Mouse (Mus musculus) spleen, adult 2 months (tissue): ENCODE measurements around the gene Esd.

Source experiments
- CTCF ChIP-seq: fragments of 200-500 bp; IDR thresholded peaks from 2 replicates; pipeline ENCODE4 v1.5.1; 2011; ENCODE audit warnings: mild to moderate bottlenecking, inconsistent platforms; ENCODE audit not compliant: insufficient read depth, insufficient read length, insufficient replicate concordance; ENCODE audit errors: extremely low read depth
- POLR2A ChIP-seq: fragments of 200-500 bp; IDR thresholded peaks from 2 replicates; pipeline ENCODE4 v1.6.1; 2011; ENCODE audit warnings: low read depth, low read length, inconsistent platforms

DNA sequence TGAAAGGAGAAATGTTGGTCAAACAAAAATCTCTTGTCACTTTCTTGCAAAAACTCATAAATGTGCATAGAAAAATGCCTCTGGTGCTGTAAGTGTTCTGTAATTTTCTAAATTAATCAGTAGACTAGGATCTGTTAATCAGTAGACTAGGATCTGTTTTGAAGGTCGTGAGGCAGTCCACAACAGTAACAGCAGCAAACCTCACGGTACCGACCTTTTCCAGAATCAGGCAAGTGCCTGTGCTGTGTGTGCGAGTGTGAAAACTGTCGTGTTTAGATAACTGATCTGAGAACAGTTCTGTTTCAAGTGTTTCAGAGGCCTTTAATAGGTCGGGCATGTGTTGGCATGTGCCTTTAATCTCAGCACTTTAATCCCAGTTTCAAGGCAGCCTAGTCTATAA lies 3.4 kb downstream of the Esd start:
- TF ChIP-seq CTCF (no peak), POLR2A (no peak)
